Comparison of ENCODE assay signal across 16 mouse cellular contexts in the genomic region with DNA sequence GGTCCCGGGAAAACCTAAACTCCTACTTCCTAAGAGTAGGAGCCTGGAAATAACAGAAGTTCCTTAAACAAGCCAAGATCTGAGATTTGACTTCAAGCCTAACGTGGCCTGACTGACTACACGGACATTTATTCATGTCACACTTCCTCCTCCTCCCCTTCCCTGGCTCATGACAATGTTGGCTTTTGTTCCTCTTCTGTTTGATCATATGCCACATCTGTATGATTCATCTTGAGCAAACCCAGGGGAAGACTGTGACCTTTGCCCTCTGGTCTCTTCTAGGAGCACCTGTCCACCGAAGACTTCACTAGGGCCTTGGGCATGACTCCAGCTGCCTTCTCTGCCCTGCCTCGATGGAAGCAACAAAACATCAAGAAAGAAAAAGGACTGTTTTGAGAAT. TPM values are rescaled to one million over a fixed set of nuclear protein-coding genes. Genes with fewer than 3 reads are reported as not detected.
DNase-seq lines count a peak whose midpoint lies in the region; ATAC-seq and TF ChIP-seq lines count a peak whose summit lies in the region.
"Had no signal": no experiment of that assay in that cellular context is flagged by ENCODE, and none has a peak within 500 bp of the region (broad histone marks: within the 10 kb centered on the region; RNA-seq: fewer than 3 reads in every experiment).

No protein-coding gene starts in this region.

- WGBS in liver, embryonic 15.5 days (ENCODE audit: insufficient replicate concordance): 66% methylated on average over 5 of the region's 5 CpGs
- WGBS in small intestine, adult 2 months: 17% methylated on average over 5 of the region's 5 CpGs
- WGBS in hindbrain, embryonic 13.5 days: 74% methylated on average over 5 of the region's 5 CpGs

- no peak overlapping the region for H3K4me3 ChIP-seq in liver, embryonic 15.5 days (replicated peaks)
- no peak overlapping the region for H3K4me3 ChIP-seq in small intestine, adult 2 months (ENCODE audit: low read depth, low read length)
- no peak overlapping the region for H3K4me3 ChIP-seq in hindbrain, embryonic 13.5 days
- H3K4me3 ChIP-seq: forebrain, embryonic 13.5 days; limb, embryonic 13.5 days had no signal

- H3K27me3 ChIP-seq in liver, embryonic 15.5 days: no peaks in the 10 kb centered on the region
- no peaks in the 10 kb centered on the region for H3K27me3 ChIP-seq in small intestine, adult 2 months (ENCODE audit: control insufficient read depth, insufficient read depth, low read length)
- H3K27me3 ChIP-seq in hindbrain, embryonic 13.5 days: no peaks in the 10 kb centered on the region
- H3K27me3 ChIP-seq: forebrain, embryonic 13.5 days; limb, embryonic 13.5 days had no signal

- no peak overlapping the region for H3K9ac ChIP-seq in liver, embryonic 15.5 days
- no peak overlapping the region for H3K9ac ChIP-seq in hindbrain, embryonic 13.5 days
- H3K9ac ChIP-seq: forebrain, embryonic 13.5 days; limb, embryonic 13.5 days had no signal

- peaks cover 36% of the 10 kb centered on the region for H3K36me3 ChIP-seq in liver, embryonic 15.5 days (replicated peaks)
- H3K36me3 ChIP-seq in small intestine, adult 2 months (ENCODE audit: control insufficient read depth, insufficient read depth, low read length): peaks cover 56% of the 10 kb centered on the region
- H3K36me3 ChIP-seq in hindbrain, embryonic 13.5 days: peaks cover 48% of the 10 kb centered on the region

- TF ChIP-seq CTCF in small intestine, adult 2 months (IDR thresholded peaks at IDR 0.05; ENCODE audit: extremely low read depth, insufficient read length, insufficient replicate concordance, low read depth, low read length): no peak

- no peaks in the 10 kb centered on the region for H3K9me3 ChIP-seq in liver, embryonic 15.5 days (replicated peaks)
- no peaks in the 10 kb centered on the region for H3K9me3 ChIP-seq in hindbrain, embryonic 13.5 days
- H3K9me3 ChIP-seq: forebrain, embryonic 13.5 days; limb, embryonic 13.5 days had no signal

- TF ChIP-seq POLR2A in small intestine, adult 2 months (IDR thresholded peaks at IDR 0.05; ENCODE audit: low read depth, low read length): no peak

- H3K4me1 ChIP-seq in liver, embryonic 15.5 days (replicated peaks): peaks cover 44% of the 10 kb centered on the region
- H3K4me1 ChIP-seq in small intestine, adult 2 months (ENCODE audit: control insufficient read depth, insufficient read depth, insufficient read length, low read length): peaks cover 20% of the 10 kb centered on the region; the same call in 1 of the 2 replicates
- no peaks in the 10 kb centered on the region for H3K4me1 ChIP-seq in hindbrain, embryonic 13.5 days (replicated peaks)
- H3K4me1 ChIP-seq: forebrain, embryonic 13.5 days; limb, embryonic 13.5 days had no signal

- DNase-seq in kidney, adult 9 months: peak; percentile 45
- no peak for DNase-seq in kidney, postnatal 4 days
- peak; percentile 25 for DNase-seq in MEL-GATA-1-ER (ENCODE audit: extremely low read depth, low read depth)
- DNase-seq in left cerebral cortex, adult 18-20 months (ENCODE audit: low spot score in 2 of 2): no peak
- DNase-seq: adrenal gland, postnatal 36 days; cerebellum, adult 18-20 months; gastrocnemius, postnatal 25 days; heart, postnatal 14 days; kidney, adult 11 months; thymus, postnatal 4 days had no signal

- H3K27ac ChIP-seq in liver, embryonic 15.5 days (replicated peaks): peak overlapping the region; percentile 56; the same call in 1 of the 2 replicates
- H3K27ac ChIP-seq in small intestine, adult 2 months (ENCODE audit: insufficient read depth, low read depth, low read length): peak overlapping the region; percentile 95
- H3K27ac ChIP-seq in hindbrain, embryonic 13.5 days: no peak overlapping the region
- H3K27ac ChIP-seq: forebrain, embryonic 13.5 days; limb, embryonic 13.5 days had no signal

- no peak overlapping the region for H3K4me2 ChIP-seq in liver, embryonic 15.5 days
- no peak overlapping the region for H3K4me2 ChIP-seq in hindbrain, embryonic 13.5 days
- H3K4me2 ChIP-seq: forebrain, embryonic 13.5 days; limb, embryonic 13.5 days had no signal

- no peak for ATAC-seq in liver, embryonic 15.5 days (ENCODE audit: insufficient read depth)
- ATAC-seq in hindbrain, embryonic 13.5 days (ENCODE audit: low FRiP score): no peak
- no peak for ATAC-seq in erythroblast, adult 5-6 weeks (replicated peaks; ENCODE audit: low FRiP score, poor library complexity, severe bottlenecking)
- ATAC-seq: forebrain, embryonic 13.5 days had no signal

RNA-seq across cellular contexts. Expression of a gene that starts 25.4 kb away (rescaled TPM):
- 0.76 and 0.99 TPM in 2 replicates for polyA plus RNA-seq in liver, embryonic 15.5 days (2015; fragmentation: Nextera tagmentation; extraction: Ambion mirVana)
- polyA plus RNA-seq in small intestine, adult 2 months (2012; rRNA removed): 198 and 892 TPM in 2 replicates
- polyA plus RNA-seq in hindbrain, embryonic 13.5 days (2015; fragmentation: Nextera tagmentation; extraction: Ambion mirVana): 0.16 and 0.18 TPM in 2 replicates
- not detected in 2 replicates for total RNA-seq in erythroblast, adult 5-6 weeks (2015; ENCODE audit: low replicate concordance)
- total RNA-seq in erythroblast, adult 5-6 weeks (2017; ENCODE audit: low replicate concordance): not detected in 2 replicates
- total RNA-seq in left cerebral cortex, adult 18-20 months (2021): 1 to 10 TPM in 1 of 2 experiments, under 1 TPM in 1; 0.79 to 1.6 TPM

RNA-seq across cellular contexts. Expression of a gene that starts 43.3 kb away (rescaled TPM):
- 44.8 and 48.4 TPM in 2 replicates for polyA plus RNA-seq in liver, embryonic 15.5 days (2015; fragmentation: Nextera tagmentation; extraction: Ambion mirVana)
- 58.4 and 177 TPM in 2 replicates for polyA plus RNA-seq in small intestine, adult 2 months (2012; rRNA removed)
- polyA plus RNA-seq in hindbrain, embryonic 13.5 days (2015; fragmentation: Nextera tagmentation; extraction: Ambion mirVana): 18.5 and 19.8 TPM in 2 replicates
- 30.7 and 40.5 TPM in 2 replicates for total RNA-seq in erythroblast, adult 5-6 weeks (2015; ENCODE audit: low replicate concordance)
- total RNA-seq in erythroblast, adult 5-6 weeks (2017; ENCODE audit: low replicate concordance): 10.5 and 22.8 TPM in 2 replicates
- total RNA-seq in left cerebral cortex, adult 18-20 months (2021): 10 to 100 TPM; 26.1 to 26.4 TPM

RNA-seq across cellular contexts. Expression of a gene that starts 59.6 kb away (rescaled TPM):
- 14.0 and 17.0 TPM in 2 replicates for polyA plus RNA-seq in liver, embryonic 15.5 days (2015; fragmentation: Nextera tagmentation; extraction: Ambion mirVana)
- polyA plus RNA-seq in small intestine, adult 2 months (2012; rRNA removed): 12.7 and 17.9 TPM in 2 replicates
- 2.4 and 2.5 TPM in 2 replicates for polyA plus RNA-seq in hindbrain, embryonic 13.5 days (2015; fragmentation: Nextera tagmentation; extraction: Ambion mirVana)
- 20.2 and 37.0 TPM in 2 replicates for total RNA-seq in erythroblast, adult 5-6 weeks (2015; ENCODE audit: low replicate concordance)
- total RNA-seq in erythroblast, adult 5-6 weeks (2017; ENCODE audit: low replicate concordance): 3.0 and 12.7 TPM in 2 replicates
- total RNA-seq in left cerebral cortex, adult 18-20 months (2021): 1 to 10 TPM; 3.8 to 5.5 TPM

Comparison
In these comparisons a context has a peak if more than half of its experiments do, and no peak if none do; other contexts are left out.
1. DNase-seq: peak in kidney, adult 9 months (single experiment) and MEL-GATA-1-ER (single experiment); none in kidney, postnatal 4 days (0 of 2) and left cerebral cortex, adult 18-20 months (0 of 2).
2. RNA of a gene that starts 25.4 kb away (polyA plus RNA-seq): 198 to 892 TPM in small intestine, adult 2 months; 0.76 to 0.99 TPM in liver, embryonic 15.5 days and 0.16 to 0.18 TPM in hindbrain, embryonic 13.5 days; every median in the first group is over 10 times any median in the second.